Mouse (Mus musculus): Measurements from ENCODE around the gene Hsd17b14. TPM values are rescaled to one million over a fixed set of nuclear protein-coding genes. Genes with fewer than 3 reads are reported as not detected.
"Not testable (repeated sequence)": the region's sequence is repeated elsewhere in the genome, so short reads cannot be mapped to it uniquely, and the experiment has no call there.

Gene Hsd17b14
- 2.8 and 5.4 TPM in 2 replicates for polyA plus RNA-seq (2014; fragmentation: Nextera tagmentation; extraction: Ambion mirVana)

- no peak within 1 kb of the TSS for H3K9ac ChIP-seq (ENCODE audit: low read depth, low read length)
- no peak within 1 kb of the TSS for H3K4me2 ChIP-seq
- peaks cover 10% of the 10 kb centered on the region; the same call in 1 of the 2 replicates for H3K4me1 ChIP-seq (replicated peaks; ENCODE audit: control insufficient read depth, insufficient read depth, low read length)
- DNase-seq (ENCODE audit: low spot score): no peak
- WGBS: 57% methylated on average over 8 of the region's 8 CpGs
- no peak for ATAC-seq (replicated peaks; ENCODE audit: low FRiP score)
- no peaks in the 10 kb centered on the region for H3K36me3 ChIP-seq (ENCODE audit: control insufficient read depth, insufficient read depth, low read length)
- no peaks in the 10 kb centered on the region for H3K9me3 ChIP-seq (ENCODE audit: control insufficient read depth, low read length)
- H3K4me3 ChIP-seq (ENCODE audit: low read depth, low read length): no peak within 1 kb of the TSS
- no peaks in the 10 kb centered on the region for H3K27me3 ChIP-seq (replicated peaks; ENCODE audit: control insufficient read depth, insufficient read depth, low read length)
- no peak within 1 kb of the TSS for H3K27ac ChIP-seq (ENCODE audit: low read depth, low read length)
These were observed at the start of gene Hsd17b14 for GRCm38 (mm10) chr7:45554744-45555143. Hsd17b14 (plus strand) TSS chr7:45554893.

- Histone ChIP-seq H3K36me3 (ENCODE audit: control insufficient read depth, insufficient read depth, low read length) (peaks cover 12% of the 10 kb centered on the region; the same call in 1 of the 2 replicates), H3K27ac (ENCODE audit: low read depth, low read length) (no peak overlapping the region; the same call in 1 of the 2 replicates)
These were observed 47.1 kb upstream of the Hsd17b14 start for GRCm38 (mm10) chr7:45507583-45507982.

GRCm38 (mm10) chr7:45508561-45508960 lies 46.1 kb upstream of the Hsd17b14 start:
- DNase-seq (ENCODE audit: low spot score) (no peak), ATAC-seq (replicated peaks; ENCODE audit: low FRiP score) (peak; percentile 83)
- Histone ChIP-seq H3K4me3 (ENCODE audit: low read depth, low read length) (peak overlapping the region; percentile 67), H3K27ac (ENCODE audit: low read depth, low read length) (peak overlapping the region; percentile 84), H3K9ac (ENCODE audit: low read depth, low read length) (peak overlapping the region; percentile 72), H3K9me3 (ENCODE audit: control insufficient read depth, low read length) (no peaks in the 10 kb centered on the region), H3K4me1 (replicated peaks; ENCODE audit: control insufficient read depth, insufficient read depth, low read length) (peaks cover 18% of the 10 kb centered on the region), H3K4me2 (peak overlapping the region; percentile 99), H3K27me3 (replicated peaks; ENCODE audit: control insufficient read depth, insufficient read depth, low read length) (no peaks in the 10 kb centered on the region), H3K36me3 (ENCODE audit: control insufficient read depth, insufficient read depth, low read length) (peaks cover 6% of the 10 kb centered on the region; the same call in 1 of the 2 replicates)
- 58% methylated on average over 6 of the region's 6 CpGs for WGBS

More at GRCm38 (mm10) chr7:45507583-45507982, 47.1 kb upstream of the Hsd17b14 start:
- H3K27me3 ChIP-seq (replicated peaks; ENCODE audit: control insufficient read depth, insufficient read depth, low read length): no peaks in the 10 kb centered on the region
- ATAC-seq (replicated peaks; ENCODE audit: low FRiP score) (no peak), DNase-seq (ENCODE audit: low spot score) (no peak)
- H3K4me3 ChIP-seq (ENCODE audit: low read depth, low read length): no peak overlapping the region
- no peaks in the 10 kb centered on the region for H3K9me3 ChIP-seq (ENCODE audit: control insufficient read depth, low read length)
- no peak overlapping the region; the same call in 1 of the 2 replicates for H3K4me2 ChIP-seq
- peaks cover 18% of the 10 kb centered on the region for H3K4me1 ChIP-seq (replicated peaks; ENCODE audit: control insufficient read depth, insufficient read depth, low read length)
- WGBS: 90% methylated on average over 6 of the region's 6 CpGs
- H3K9ac ChIP-seq (ENCODE audit: low read depth, low read length): no peak overlapping the region

- 25% methylated on average over 19 of the region's 19 CpGs for WGBS
These were observed 45.4 kb upstream of the Hsd17b14 start for GRCm38 (mm10) chr7:45509181-45509882.

GRCm38 (mm10) chr7:45509912-45510787 lies 44.5 kb upstream of the Hsd17b14 start, which contains the start of gene Nucb1:
Nucb1 (minus strand) TSS chr7:45510406.
- under 1% methylated on average over 44 of the region's 44 CpGs for WGBS

More at GRCm38 (mm10) chr7:45509181-45509882, 45.4 kb upstream of the Hsd17b14 start:
- H3K4me3 ChIP-seq (ENCODE audit: low read depth, low read length): peak overlapping the region; percentile 67
- peaks cover 18% of the 10 kb centered on the region for H3K4me1 ChIP-seq (replicated peaks; ENCODE audit: control insufficient read depth, insufficient read depth, low read length)
- peaks cover 6% of the 10 kb centered on the region; the same call in 1 of the 2 replicates for H3K36me3 ChIP-seq (ENCODE audit: control insufficient read depth, insufficient read depth, low read length)
- peak overlapping the region; percentile 99 for H3K4me2 ChIP-seq
- peak overlapping the region; percentile 84 for H3K27ac ChIP-seq (ENCODE audit: low read depth, low read length)
- H3K27me3 ChIP-seq (replicated peaks; ENCODE audit: control insufficient read depth, insufficient read depth, low read length): no peaks in the 10 kb centered on the region
- no peaks in the 10 kb centered on the region for H3K9me3 ChIP-seq (ENCODE audit: control insufficient read depth, low read length)
- no peak for DNase-seq (ENCODE audit: low spot score)
- H3K9ac ChIP-seq (ENCODE audit: low read depth, low read length): peak overlapping the region; percentile 72
- ATAC-seq (replicated peaks; ENCODE audit: low FRiP score): peak; percentile 21

GRCm38 (mm10) chr7:45514411-45514810 lies 40.3 kb upstream of the Hsd17b14 start:
- DNase-seq (ENCODE audit: low spot score): no peak
- no peak for ATAC-seq (replicated peaks; ENCODE audit: low FRiP score)
- Histone ChIP-seq H3K4me1 (replicated peaks; ENCODE audit: control insufficient read depth, insufficient read depth, low read length) (peaks cover 25% of the 10 kb centered on the region), H3K27ac (ENCODE audit: low read depth, low read length) (peak overlapping the region; percentile 77; the same call in 1 of the 2 replicates), H3K4me3 (ENCODE audit: low read depth, low read length) (no peak overlapping the region), H3K36me3 (ENCODE audit: control insufficient read depth, insufficient read depth, low read length) (no peaks in the 10 kb centered on the region), H3K4me2 (no peak overlapping the region; the same call in 1 of the 2 replicates), H3K9me3 (ENCODE audit: control insufficient read depth, low read length) (no peaks in the 10 kb centered on the region), H3K27me3 (replicated peaks; ENCODE audit: control insufficient read depth, insufficient read depth, low read length) (no peaks in the 10 kb centered on the region), H3K9ac (ENCODE audit: low read depth, low read length) (no peak overlapping the region)
- 86% methylated on average over 7 of the region's 7 CpGs for WGBS

More at GRCm38 (mm10) chr7:45509912-45510787, 44.5 kb upstream of the Hsd17b14 start, which contains the start of gene Nucb1:
- H3K9ac ChIP-seq (ENCODE audit: low read depth, low read length): peak within 1 kb of the TSS; percentile 72
- peak within 1 kb of the TSS; percentile 84 for H3K27ac ChIP-seq (ENCODE audit: low read depth, low read length)
- peak within 1 kb of the TSS; percentile 99 for H3K4me2 ChIP-seq
- H3K4me1 ChIP-seq (replicated peaks; ENCODE audit: control insufficient read depth, insufficient read depth, low read length): peaks cover 24% of the 10 kb centered on the region
- H3K9me3 ChIP-seq (ENCODE audit: control insufficient read depth, low read length): no peaks in the 10 kb centered on the region
- ATAC-seq (replicated peaks; ENCODE audit: low FRiP score): peak; percentile 76
- no peaks in the 10 kb centered on the region for H3K27me3 ChIP-seq (replicated peaks; ENCODE audit: control insufficient read depth, insufficient read depth, low read length)
- peak within 1 kb of the TSS; percentile 67 for H3K4me3 ChIP-seq (ENCODE audit: low read depth, low read length)
- peak; percentile 95 for DNase-seq (ENCODE audit: low spot score)
- peaks cover 6% of the 10 kb centered on the region; the same call in 1 of the 2 replicates for H3K36me3 ChIP-seq (ENCODE audit: control insufficient read depth, insufficient read depth, low read length)

GRCm38 (mm10) chr7:45515436-45515835 lies 39.3 kb upstream of the Hsd17b14 start:
- Histone ChIP-seq H3K4me2 (peak overlapping the region; percentile 59), H3K4me1 (replicated peaks; ENCODE audit: control insufficient read depth, insufficient read depth, low read length) (peaks cover 29% of the 10 kb centered on the region), H3K27me3 (replicated peaks; ENCODE audit: control insufficient read depth, insufficient read depth, low read length) (no peaks in the 10 kb centered on the region), H3K9ac (ENCODE audit: low read depth, low read length) (peak overlapping the region; percentile 46), H3K9me3 (ENCODE audit: control insufficient read depth, low read length) (no peaks in the 10 kb centered on the region), H3K4me3 (ENCODE audit: low read depth, low read length) (peak overlapping the region; percentile 18), H3K27ac (ENCODE audit: low read depth, low read length) (peak overlapping the region; percentile 77), H3K36me3 (ENCODE audit: control insufficient read depth, insufficient read depth, low read length) (no peaks in the 10 kb centered on the region)
- ATAC-seq (replicated peaks; ENCODE audit: low FRiP score): peak; percentile 85
- WGBS: 17% methylated on average over 16 of the region's 16 CpGs
- peak; percentile 67 for DNase-seq (ENCODE audit: low spot score)

- WGBS: 63% methylated on average over 5 of the region's 5 CpGs
- H3K9ac ChIP-seq (ENCODE audit: low read depth, low read length); H3K4me3 ChIP-seq (ENCODE audit: low read depth, low read length); ATAC-seq (replicated peaks; ENCODE audit: low FRiP score); DNase-seq (ENCODE audit: low spot score); H3K36me3 ChIP-seq (ENCODE audit: control insufficient read depth, insufficient read depth, low read length); H3K4me2 ChIP-seq; H3K27me3 ChIP-seq (replicated peaks; ENCODE audit: control insufficient read depth, insufficient read depth, low read length); H3K9me3 ChIP-seq (ENCODE audit: control insufficient read depth, low read length); H3K27ac ChIP-seq (ENCODE audit: low read depth, low read length): not testable (repeated sequence)
- peaks cover 34% of the 10 kb centered on the region for H3K4me1 ChIP-seq (replicated peaks; ENCODE audit: control insufficient read depth, insufficient read depth, low read length)
These were observed 37.8 kb upstream of the Hsd17b14 start for GRCm38 (mm10) chr7:45516846-45517245.
